ENCODE assay signal across 9 mouse cellular contexts in the genomic region with DNA sequence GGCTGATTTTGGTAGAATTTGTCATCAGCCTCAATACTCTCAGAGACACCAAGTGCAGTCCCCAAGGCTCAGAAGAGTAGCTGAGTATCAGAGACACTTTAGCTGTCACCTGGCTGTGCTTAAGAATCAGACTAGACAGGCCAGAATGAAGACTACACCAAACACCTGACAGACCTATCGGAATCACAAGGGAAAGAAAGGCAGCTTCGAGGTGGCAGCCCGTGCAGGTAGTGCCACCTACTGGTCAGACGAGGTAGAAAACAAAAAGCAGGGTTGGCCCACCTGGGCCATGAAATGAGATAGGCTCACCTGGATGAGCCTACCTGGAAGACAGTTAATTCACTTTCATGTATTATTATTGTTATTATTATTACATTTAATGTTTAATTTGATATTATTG.
A peak's percentile ranks its signal among the peaks of the same experiment; 100 is the strongest.
DNase-seq lines count a peak whose midpoint lies in the region; ATAC-seq and TF ChIP-seq lines count a peak whose summit lies in the region.
"Had no signal": no experiment of that assay in that cellular context is flagged by ENCODE, and none has a peak within 500 bp of the region (broad histone marks: within the 10 kb centered on the region; RNA-seq: fewer than 3 reads in every experiment).

No protein-coding gene starts in this region.

- DNase-seq in heart, embryonic 10.5 days (ENCODE audit: low spot score), result peak; percentile 76
- no peak for DNase-seq in heart, postnatal 25 days (ENCODE audit: low spot score)
- peak; percentile 33 for DNase-seq in CD4-positive helper T cell, adult 2 months (ENCODE audit: low read depth, low spot score)
- DNase-seq in kidney, postnatal 0 days (ENCODE audit: low spot score), result peak; percentile 68

- H3K4me1 ChIP-seq in heart, embryonic 10.5 days, result no peaks in the 10 kb centered on the region
- H3K4me1 ChIP-seq in forebrain, embryonic 16.5 days (replicated peaks; ENCODE audit: control insufficient read depth, insufficient read depth, low read length), result no peaks in the 10 kb centered on the region
- H3K4me1 ChIP-seq in kidney, postnatal 0 days (replicated peaks; ENCODE audit: insufficient read depth, low read length), result no peaks in the 10 kb centered on the region
- no peaks in the 10 kb centered on the region for H3K4me1 ChIP-seq in midbrain, embryonic 13.5 days (replicated peaks)

- intact Hi-C loops in heart, postnatal 25 days (cut with DNase I), result loop anchor here (2.0 to 10.0 kb wide), 5 partner anchors 164 to 372 kb away; a partner anchor contains a TSS

- peak; percentile 47 for ATAC-seq in activated CD4-positive, CD25-positive, alpha-beta regulatory T cell, adult 4 months
- peak; percentile 44 for ATAC-seq in forebrain, embryonic 16.5 days
- peak; percentile 65; the same call in 1 of the 2 replicates for ATAC-seq in kidney, postnatal 0 days (replicated peaks; ENCODE audit: low FRiP score, low read depth)
- ATAC-seq in midbrain, embryonic 13.5 days, result peak; percentile 47; the same call in 1 of the 2 replicates
- no peak for ATAC-seq in inflammation-experienced regulatory T-cells, adult 6 months

- H3K36me3 ChIP-seq in heart, embryonic 10.5 days, result no peaks in the 10 kb centered on the region
- no peaks in the 10 kb centered on the region for H3K36me3 ChIP-seq in forebrain, embryonic 16.5 days (ENCODE audit: control insufficient read depth, insufficient read depth)
- no peaks in the 10 kb centered on the region for H3K36me3 ChIP-seq in kidney, postnatal 0 days (ENCODE audit: insufficient read depth, low read length)
- H3K36me3 ChIP-seq in midbrain, embryonic 13.5 days, result no peaks in the 10 kb centered on the region
- H3K36me3 ChIP-seq: embryonic facial prominence, embryonic 13.5 days had no signal

- H3K4me3 ChIP-seq in heart, embryonic 10.5 days, result no peak overlapping the region
- no peak overlapping the region for H3K4me3 ChIP-seq in forebrain, embryonic 16.5 days (replicated peaks; ENCODE audit: low read length)
- H3K4me3 ChIP-seq in kidney, postnatal 0 days (replicated peaks; ENCODE audit: low read depth, low read length), result no peak overlapping the region
- no peak overlapping the region for H3K4me3 ChIP-seq in midbrain, embryonic 13.5 days (replicated peaks)
- H3K4me3 ChIP-seq: embryonic facial prominence, embryonic 13.5 days had no signal

- H3K9me3 ChIP-seq in heart, embryonic 10.5 days, result no peaks in the 10 kb centered on the region
- H3K9me3 ChIP-seq in forebrain, embryonic 16.5 days (ENCODE audit: control insufficient read depth, low read length), result no peaks in the 10 kb centered on the region
- no peaks in the 10 kb centered on the region for H3K9me3 ChIP-seq in kidney, postnatal 0 days (replicated peaks; ENCODE audit: low read length)
- no peaks in the 10 kb centered on the region for H3K9me3 ChIP-seq in midbrain, embryonic 13.5 days
- H3K9me3 ChIP-seq: embryonic facial prominence, embryonic 13.5 days had no signal

- H3K9ac ChIP-seq in forebrain, embryonic 16.5 days (replicated peaks; ENCODE audit: low read depth, low read length), result no peak overlapping the region
- H3K9ac ChIP-seq in kidney, postnatal 0 days (ENCODE audit: low read depth, low read length), result no peak overlapping the region
- H3K9ac ChIP-seq in midbrain, embryonic 13.5 days (replicated peaks), result no peak overlapping the region
- H3K9ac ChIP-seq: embryonic facial prominence, embryonic 13.5 days had no signal

- H3K27me3 ChIP-seq in heart, embryonic 10.5 days (ENCODE audit: insufficient read depth, poor library complexity, severe bottlenecking), result no peaks in the 10 kb centered on the region
- no peaks in the 10 kb centered on the region for H3K27me3 ChIP-seq in forebrain, embryonic 16.5 days (replicated peaks; ENCODE audit: control insufficient read depth, insufficient read depth, low read length)
- H3K27me3 ChIP-seq in kidney, postnatal 0 days (ENCODE audit: insufficient read depth, low read length), result no peaks in the 10 kb centered on the region
- peaks cover 4% of the 10 kb centered on the region; the same call in 1 of the 2 replicates for H3K27me3 ChIP-seq in midbrain, embryonic 13.5 days

- H3K27ac ChIP-seq in heart, embryonic 10.5 days, result no peak overlapping the region
- H3K27ac ChIP-seq in forebrain, embryonic 16.5 days (ENCODE audit: low read length), result no peak overlapping the region
- H3K27ac ChIP-seq in kidney, postnatal 0 days, result no peak overlapping the region
- H3K27ac ChIP-seq in midbrain, embryonic 13.5 days, result no peak overlapping the region
- H3K27ac ChIP-seq: embryonic facial prominence, embryonic 13.5 days had no signal

- H3K4me2 ChIP-seq in forebrain, embryonic 16.5 days (ENCODE audit: low read length), result no peak overlapping the region
- no peak overlapping the region for H3K4me2 ChIP-seq in kidney, postnatal 0 days (ENCODE audit: low read length)
- H3K4me2 ChIP-seq in midbrain, embryonic 13.5 days (replicated peaks), result no peak overlapping the region
- H3K4me2 ChIP-seq: embryonic facial prominence, embryonic 13.5 days had no signal

- WGBS in heart, embryonic 10.5 days, result 8% methylated on average over 4 of the region's 4 CpGs
- 2% methylated on average over 4 of the region's 4 CpGs for WGBS in forebrain, embryonic 16.5 days
- 4% methylated on average over 4 of the region's 4 CpGs for WGBS in kidney, postnatal 0 days
- 6% methylated on average over 4 of the region's 4 CpGs for WGBS in midbrain, embryonic 13.5 days

- TF ChIP-seq CTCF in kidney, postnatal 0 days (IDR thresholded peaks at IDR 0.05; ENCODE audit: low read depth), result peak; percentile 91
